Mouse (Mus musculus) olfactory bulb, adult 2 months (tissue): ENCODE results near the gene Ccdc86.

Experiments used
- CTCF ChIP-seq: fragments of 200-500 bp; IDR thresholded peaks from 2 replicates; pipeline ENCODE4 v1.5.1; 2012; ENCODE audit warnings: low read depth, mild to moderate bottlenecking, low read length, moderate library complexity; ENCODE audit not compliant: insufficient read depth
- POLR2A ChIP-seq: fragments of 200-500 bp; IDR thresholded peaks from 2 replicates; pipeline ENCODE4 v1.6.1; 2012; ENCODE audit warnings: mild to moderate bottlenecking, low read depth, low read length, moderate library complexity; ENCODE audit not compliant: insufficient read depth

DNA sequence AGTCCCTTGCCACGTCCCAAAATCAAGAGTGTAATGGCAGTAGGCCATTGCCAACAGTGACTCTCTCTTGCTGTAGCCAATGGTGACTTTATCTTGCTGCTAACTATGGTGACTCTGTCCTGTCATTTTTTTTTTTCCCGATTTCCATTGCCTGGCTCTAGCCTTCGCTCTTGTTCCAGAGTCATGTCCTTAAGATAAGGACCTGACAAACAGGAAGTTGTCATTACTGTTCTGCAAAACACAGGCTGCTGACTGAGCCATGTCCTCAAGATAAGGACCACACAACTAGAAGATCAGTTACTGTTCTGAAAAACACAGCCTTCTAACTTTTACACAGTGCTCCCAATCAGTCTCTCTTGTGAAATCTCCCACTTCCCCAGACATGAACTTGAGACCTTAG lies 21.4 kb upstream of the Ccdc86 start:
- TF ChIP-seq CTCF, result no peak
- TF ChIP-seq POLR2A, result no peak
